Mouse (Mus musculus) hindbrain, embryonic 14.5 days (tissue): Measurements from ENCODE around the gene Pitpnb. TPM values are rescaled to one million over a fixed set of nuclear protein-coding genes. Genes with fewer than 3 reads are reported as not detected.

ENCODE experiments used
- ATAC-seq: fragments of 200-750 bp; cut with Nextera tagmentation; 2 replicates; pipeline ENCODE4 v1.8.0; 2017; ENCODE audit warnings: moderate number of reproducible peaks, mild to moderate bottlenecking, moderate TSS enrichment, moderate library complexity; ENCODE audit not compliant: low FRiP score
- DNase-seq: peaks from one replicate; pipeline ENCODE4 v3.0.0-alpha.2; 2015; ENCODE audit warnings: low spot score
- H3K27ac ChIP-seq: fragments of 300-500 bp; sonication (generic); 2 replicates; pipeline ENCODE4 v1.5.1; 2014; ENCODE audit warnings: mild to moderate bottlenecking, moderate library complexity
- H3K27me3 ChIP-seq: fragments of 300-500 bp; sonication (generic); 2 replicates; pipeline ENCODE4 v1.6.1; 2014; ENCODE audit warnings: mild to moderate bottlenecking, low read length, mixed read lengths; ENCODE audit not compliant: control insufficient read depth, insufficient read depth
- H3K36me3 ChIP-seq: fragments of 300-500 bp; sonication (generic); replicated peaks from 2 replicates; pipeline ENCODE4 v1.6.1; 2014; ENCODE audit not compliant: control insufficient read depth, insufficient read depth
- H3K4me1 ChIP-seq: fragments of 300-500 bp; sonication (generic); replicated peaks from 2 replicates; pipeline ENCODE4 v1.6.1; 2014; ENCODE audit warnings: antibody characterized with exemption, low read length, mixed read lengths; ENCODE audit not compliant: control insufficient read depth, insufficient read depth
- H3K4me2 ChIP-seq: fragments of 300-500 bp; sonication (generic); replicated peaks from 2 replicates; pipeline ENCODE4 v1.6.1; 2014; ENCODE audit warnings: mild to moderate bottlenecking, moderate library complexity
- H3K4me3 ChIP-seq: fragments of 300-500 bp; sonication (generic); replicated peaks from 2 replicates; pipeline ENCODE4 v1.5.1; 2014; ENCODE audit warnings: mild to moderate bottlenecking, low read length
- H3K9ac ChIP-seq: fragments of 300-500 bp; sonication (generic); 2 replicates; pipeline ENCODE4 v1.6.1; 2014
- H3K9me3 ChIP-seq: fragments of 300-500 bp; sonication (generic); 2 replicates; pipeline ENCODE4 v1.6.1; 2016; ENCODE audit warnings: low read length; ENCODE audit not compliant: control insufficient read depth
- WGBS: fragments of 180-500 bp; shearing (Covaris S2); extraction: QIAGEN DNeasy Blood & Tissue Kit; methylation state at CpG from one replicate; pipeline ENCODE4 v1.1.7; 2014; 5-methylcytosine and 5-hydroxymethylcytosine counted together
- polyA plus RNA-seq: library from polyadenylated mRNA; unstranded; fragments of >200 nt; fragmentation: Nextera tagmentation; extraction: Ambion mirVana; gene quantifications from 2 replicates; pipeline ENCODE4 v1.2.1, GENCODE M21; 2014

Pitpnb gene
- polyA plus RNA-seq, 1 experiment from 2014 or later, result 95.2 TPM

- ATAC-seq (peak; percentile 29; the same call in 1 of the 2 replicates), DNase-seq (no peak)
- peak overlapping the region; percentile 28 for H3K4me2 ChIP-seq
- no peaks in the 10 kb centered on the region for H3K27me3 ChIP-seq
- H3K27ac ChIP-seq, result peak overlapping the region; percentile 9; the same call in 1 of the 2 replicates
- WGBS, result 18% methylated on average over 16 of the region's 16 CpGs
- no peaks in the 10 kb centered on the region for H3K9me3 ChIP-seq
- H3K9ac ChIP-seq, result 0 out of 2 replicates have a peak overlapping the region, but pooled peaks have one; percentile 16
- no peak overlapping the region for H3K4me3 ChIP-seq
- H3K36me3 ChIP-seq, result peaks cover 9% of the 10 kb centered on the region; the same call in 1 of the 2 replicates
- peaks cover 81% of the 10 kb centered on the region for H3K4me1 ChIP-seq
These were observed 103.8 kb downstream of the Pitpnb start for GRCm38 (mm10) chr5:111434342-111434842.

GRCm38 (mm10) chr5:111436260-111436659 lies 105.7 kb downstream of the Pitpnb start:
- WGBS, result 77% methylated on average over 7 of the region's 7 CpGs
- no peak for ATAC-seq
- peaks cover 64% of the 10 kb centered on the region for H3K4me1 ChIP-seq
- H3K4me2 ChIP-seq, result no peak overlapping the region
- H3K4me3 ChIP-seq, result no peak overlapping the region
- peaks cover 9% of the 10 kb centered on the region; the same call in 1 of the 2 replicates for H3K36me3 ChIP-seq
- no peaks in the 10 kb centered on the region for H3K27me3 ChIP-seq
- H3K9ac ChIP-seq, result no peak overlapping the region
- no peak overlapping the region for H3K27ac ChIP-seq
- DNase-seq, result no peak
- H3K9me3 ChIP-seq, result no peaks in the 10 kb centered on the region

- Histone ChIP-seq H3K27ac (no peak overlapping the region), H3K9ac (no peak overlapping the region), H3K27me3 (no peaks in the 10 kb centered on the region), H3K4me3 (no peak overlapping the region), H3K36me3 (peaks cover 12% of the 10 kb centered on the region), H3K4me1 (peaks cover 58% of the 10 kb centered on the region), H3K9me3 (no peaks in the 10 kb centered on the region), H3K4me2 (no peak overlapping the region)
- DNase-seq, result no peak
- WGBS, result 55% methylated on average over 7 of the region's 7 CpGs
- ATAC-seq, result no peak
These were observed 106.6 kb downstream of the Pitpnb start for GRCm38 (mm10) chr5:111437205-111437604.

Other genes with a start within 250 kb of the Pitpnb start
- gene Mn1, start 86.6 kb downstream of the Pitpnb start, polyA plus RNA-seq, result 27.8 and 28.6 TPM in 2 replicates